Mouse (Mus musculus): ENCODE measurements around the gene Gm10282.

The Gm10282 gene

GRCm38 (mm10) chr8:72305210-72305905, at the start of gene Gm10282:
Gene Gm10282, minus strand, starts transcription at chr8:72305260.
- in situ Hi-C loops (cut with MboI, MseI): no loop called here

- in situ Hi-C loops (cut with MboI, MseI): no loop called here
Observed at GRCm38 (mm10) chr8:72354272-72354671, 49.2 kb upstream of the Gm10282 start.

GRCm38 (mm10) chr8:72353700-72354045, 48.6 kb upstream of the Gm10282 start:
- in situ Hi-C loops (cut with MboI, MseI): no loop called here

GRCm38 (mm10) chr8:72352951-72353699, 48.1 kb upstream of the Gm10282 start:
- in situ Hi-C loops (cut with MboI, MseI): no loop called here

- in situ Hi-C loops (cut with MboI, MseI): no loop called here
Observed at GRCm38 (mm10) chr8:72351405-72352005, 46.4 kb upstream of the Gm10282 start.

- in situ Hi-C loops (cut with MboI, MseI): no loop called here
Observed at GRCm38 (mm10) chr8:72350727-72351126, 45.7 kb upstream of the Gm10282 start.

GRCm38 (mm10) chr8:72349838-72350237, 44.8 kb upstream of the Gm10282 start:
- in situ Hi-C loops (cut with MboI, MseI): no loop called here

GRCm38 (mm10) chr8:72348956-72349355, 43.9 kb upstream of the Gm10282 start:
- in situ Hi-C loops (cut with MboI, MseI): no loop called here

- in situ Hi-C loops (cut with MboI, MseI): no loop called here
Observed at GRCm38 (mm10) chr8:72348114-72348513, 43.1 kb upstream of the Gm10282 start.

GRCm38 (mm10) chr8:72347553-72347952, 42.5 kb upstream of the Gm10282 start:
- in situ Hi-C loops (cut with MboI, MseI): no loop called here

- in situ Hi-C loops (cut with MboI, MseI): no loop called here
Observed at GRCm38 (mm10) chr8:72343725-72344124, 38.7 kb upstream of the Gm10282 start.

- in situ Hi-C loops (cut with MboI, MseI): no loop called here
Observed at GRCm38 (mm10) chr8:72342556-72343300, 37.7 kb upstream of the Gm10282 start.

GRCm38 (mm10) chr8:72337034-72337433, 32.0 kb upstream of the Gm10282 start:
- in situ Hi-C loops (cut with MboI, MseI): no loop called here

- in situ Hi-C loops (cut with MboI, MseI): no loop called here
Observed at GRCm38 (mm10) chr8:72336273-72336672, 31.2 kb upstream of the Gm10282 start.

- in situ Hi-C loops (cut with MboI, MseI): no loop called here
Observed at GRCm38 (mm10) chr8:72334144-72334641, 29.1 kb upstream of the Gm10282 start.

- in situ Hi-C loops (cut with MboI, MseI): no loop called here
Observed at GRCm38 (mm10) chr8:72333429-72334143, 28.5 kb upstream of the Gm10282 start.

- in situ Hi-C loops (cut with MboI, MseI): no loop called here
Observed at GRCm38 (mm10) chr8:72331631-72332030, 26.6 kb upstream of the Gm10282 start.

GRCm38 (mm10) chr8:72330806-72331516, 25.9 kb upstream of the Gm10282 start:
- in situ Hi-C loops (cut with MboI, MseI): no loop called here

- in situ Hi-C loops (cut with MboI, MseI): no loop called here
Observed at GRCm38 (mm10) chr8:72329116-72329515, 24.1 kb upstream of the Gm10282 start.

- in situ Hi-C loops (cut with MboI, MseI): no loop called here
Observed at GRCm38 (mm10) chr8:72324708-72325107, 19.6 kb upstream of the Gm10282 start.
